Mouse (Mus musculus): ENCODE results near the gene Tuba8. TPM values are rescaled to one million over a fixed set of nuclear protein-coding genes. Genes with fewer than 3 reads are reported as not detected.

Tuba8 gene
- total RNA-seq, 2 experiments from 2014 or later: 4.9 to 6.9 TPM

DNA sequence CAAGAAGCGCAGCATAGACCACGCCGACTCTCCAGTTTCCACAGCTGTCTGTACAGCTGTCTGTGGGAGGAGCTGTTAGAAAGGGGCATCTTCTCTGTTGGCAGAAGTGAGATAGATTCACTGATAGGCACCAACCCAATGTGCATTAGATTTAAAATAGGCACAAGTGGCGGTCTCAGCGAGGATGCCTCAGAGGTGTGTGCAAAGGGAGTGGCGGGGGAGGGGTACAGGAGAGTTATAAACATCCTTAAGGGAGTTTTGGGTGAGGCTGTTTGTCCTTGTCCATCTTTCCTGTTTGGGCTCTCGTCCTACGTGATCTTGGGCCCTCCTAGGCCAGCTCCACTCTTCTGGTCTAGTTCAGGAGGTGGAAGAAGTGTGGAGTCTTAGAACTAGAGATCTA, 17.9 kb downstream of the Tuba8 start:
- DNase-seq: no peak

DNA sequence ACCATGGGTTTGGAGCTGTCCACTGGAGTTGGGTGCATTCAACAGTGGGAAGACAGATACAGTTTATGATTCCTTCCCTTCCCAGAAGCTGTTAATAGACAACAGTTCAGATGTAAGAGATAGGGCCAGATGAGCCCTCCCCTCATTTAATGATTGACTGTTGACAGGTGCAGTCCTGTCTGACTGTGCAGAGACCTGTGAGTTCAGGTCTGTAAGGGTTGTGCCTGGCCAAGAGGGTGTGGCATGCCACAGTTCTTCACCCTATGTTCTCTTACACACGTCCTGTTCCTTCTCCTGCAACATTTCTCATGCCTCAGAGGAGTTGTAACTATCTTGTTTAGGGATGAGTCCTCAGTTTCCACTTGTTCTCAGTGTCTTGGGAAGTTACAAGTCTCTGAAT, 22.2 kb downstream of the Tuba8 start:
- no peak for DNase-seq

DNA sequence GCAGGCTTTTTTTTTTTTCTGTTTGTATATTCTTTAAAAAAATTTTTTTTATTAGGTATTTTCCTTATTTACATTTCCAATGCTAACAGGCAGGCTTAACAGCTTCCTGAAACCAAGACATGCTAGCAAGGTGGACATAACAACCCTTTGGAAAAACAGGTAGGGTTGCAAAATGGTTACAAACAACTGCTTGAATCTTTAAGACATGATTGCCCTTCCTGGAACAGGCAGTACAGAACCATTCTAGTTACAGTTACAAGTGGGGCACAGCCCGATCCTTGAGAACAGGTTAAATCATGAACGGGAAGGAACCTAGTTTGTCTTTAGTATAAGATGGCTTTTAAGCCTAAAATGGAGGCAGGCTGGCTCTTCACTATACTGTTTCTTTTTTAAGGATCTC, 25.9 kb downstream of the Tuba8 start:
- DNase-seq: no peak

DNA sequence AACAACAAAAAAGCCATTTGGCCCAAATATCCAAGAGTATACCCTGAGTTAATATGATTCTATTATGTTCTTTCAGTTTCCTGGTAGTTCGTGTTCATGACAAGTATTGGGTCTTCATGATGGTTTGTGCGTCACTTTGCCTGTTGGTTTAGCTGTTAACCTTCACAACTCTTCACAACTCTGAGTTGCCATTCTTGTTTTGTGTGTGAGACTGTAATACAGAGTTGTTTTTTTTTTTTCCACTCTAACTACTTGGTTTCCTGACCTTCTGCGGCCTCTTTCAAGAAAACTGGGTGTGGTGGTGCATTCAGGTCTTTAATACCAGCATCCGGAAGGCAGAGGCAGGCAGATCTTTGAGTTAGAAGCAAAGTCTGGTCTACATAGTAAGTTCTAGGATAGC, 27.7 kb downstream of the Tuba8 start:
- DNase-seq: no peak

DNA sequence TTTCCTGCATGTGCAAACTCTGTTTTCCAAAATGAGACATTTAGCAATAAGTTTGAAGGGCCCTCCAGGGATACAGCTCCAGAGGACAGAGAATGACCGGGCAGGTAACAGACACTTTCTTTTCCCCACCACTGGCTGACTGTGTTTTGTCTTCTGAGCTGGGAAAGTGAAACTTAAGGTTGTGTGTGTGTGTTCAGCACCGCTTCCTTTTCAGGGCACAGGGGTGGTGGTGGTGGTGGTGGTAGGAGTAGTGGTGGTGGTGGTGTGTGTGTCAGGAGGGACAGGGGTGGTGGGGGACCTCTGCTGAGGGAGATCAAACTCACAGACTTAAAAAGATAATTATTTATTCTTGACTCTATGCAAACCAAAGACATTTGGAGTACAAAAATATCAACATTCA, 31.3 kb downstream of the Tuba8 start:
- no peak for DNase-seq

DNA sequence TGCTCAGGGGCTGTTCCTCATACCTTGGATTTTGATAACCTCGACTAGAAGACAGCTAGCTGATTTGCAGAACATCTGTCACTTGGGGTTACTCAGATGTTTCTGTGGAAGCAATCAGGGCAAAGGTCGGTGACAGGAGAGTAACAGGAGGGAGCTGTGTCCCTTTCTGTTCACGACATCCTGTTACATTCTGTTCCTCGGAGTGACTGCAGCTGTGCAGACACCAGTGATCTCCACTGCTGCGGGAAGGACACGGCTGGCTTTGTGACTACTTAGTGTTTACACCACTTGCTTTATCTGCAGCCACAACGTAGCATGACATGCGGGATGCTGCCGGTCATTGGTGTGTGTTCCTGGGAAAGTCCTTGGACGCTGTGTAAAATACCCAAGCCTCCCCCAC, 32.7 kb downstream of the Tuba8 start:
- no peak for DNase-seq

DNA sequence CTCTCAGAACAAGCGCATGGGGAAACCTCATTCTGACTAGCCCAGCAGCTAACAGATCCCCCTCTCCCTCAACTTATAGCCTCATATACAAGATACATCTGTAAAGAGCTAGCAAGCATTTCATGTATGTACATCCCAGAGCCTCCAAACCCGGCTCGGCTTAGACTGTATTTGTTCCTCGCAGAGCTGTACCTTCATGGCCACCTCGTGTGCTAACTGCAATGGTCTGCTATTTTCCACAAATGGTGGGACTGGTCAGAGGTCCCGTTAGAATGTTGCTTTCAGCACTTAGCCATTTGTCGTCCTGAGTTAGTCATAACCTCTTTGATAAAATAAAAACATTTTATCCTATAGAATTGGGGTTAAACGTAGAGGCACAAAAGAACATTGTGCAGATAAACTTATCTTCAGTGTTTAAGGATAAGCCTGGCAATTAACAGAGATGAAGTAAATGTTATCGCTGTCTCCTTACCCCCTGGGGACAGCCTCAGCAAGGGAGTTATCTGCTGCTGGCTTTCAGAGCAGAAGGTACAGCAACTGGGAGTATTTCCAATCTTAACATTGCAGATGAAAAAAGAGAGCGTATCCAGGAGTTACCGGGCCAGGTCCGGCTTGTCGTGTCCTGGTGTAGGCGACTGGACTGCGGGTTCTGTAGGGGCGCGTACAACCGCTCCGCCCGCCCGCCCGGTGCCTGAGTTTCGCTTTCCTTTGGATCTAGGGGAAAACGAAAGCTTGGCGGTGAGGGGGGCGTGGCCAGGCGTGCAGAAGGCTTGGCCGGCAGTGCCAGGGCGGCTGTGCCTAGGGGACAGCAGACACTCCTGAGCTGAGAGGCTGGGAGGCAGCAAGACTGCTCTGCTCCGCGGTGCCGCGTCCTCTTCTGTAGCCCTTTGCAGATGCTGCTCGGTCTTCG, 34.9 kb downstream of the Tuba8 start, which contains the start of gene Usp18:
TSS of gene Usp18 (plus strand) at position 780 of the 910 bp plus-strand sequence.
- peak; percentile 62 for DNase-seq

DNA sequence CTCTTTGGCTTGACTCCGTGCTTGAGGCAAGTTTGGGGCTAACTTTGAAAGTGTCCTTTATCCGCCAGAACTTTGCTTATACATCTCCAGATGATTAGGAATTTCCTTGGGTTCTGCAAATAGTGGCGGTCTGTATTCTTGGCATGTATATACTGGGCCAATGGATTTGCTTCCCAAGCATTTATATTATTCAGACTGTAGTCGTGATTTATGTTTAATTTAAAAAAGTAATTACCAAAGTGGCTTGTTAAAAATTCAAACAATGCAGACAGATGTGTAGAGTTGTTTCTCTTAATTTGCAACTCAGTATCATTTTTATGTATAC, 35.5 kb downstream of the Tuba8 start:
- DNase-seq: no peak

DNA sequence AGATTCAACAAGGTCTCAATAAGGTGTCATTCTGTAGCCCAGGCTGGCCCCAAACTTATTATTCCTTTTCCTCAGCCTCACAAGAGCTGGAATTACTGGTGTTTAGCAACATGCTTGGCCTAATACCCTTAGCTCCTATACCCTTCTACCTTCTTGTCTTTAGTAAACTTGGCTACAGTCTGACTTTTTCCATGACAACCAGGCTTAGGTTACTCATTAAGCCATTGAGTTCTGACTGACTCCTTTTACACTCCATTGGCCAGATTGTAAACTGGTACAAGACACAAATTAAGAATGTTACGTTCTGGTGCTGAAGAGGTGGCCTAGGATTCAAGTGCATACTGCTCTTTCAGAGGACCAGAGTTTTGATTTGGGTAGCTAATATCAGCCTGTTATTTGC, 39.9 kb downstream of the Tuba8 start:
- no peak for DNase-seq

DNA sequence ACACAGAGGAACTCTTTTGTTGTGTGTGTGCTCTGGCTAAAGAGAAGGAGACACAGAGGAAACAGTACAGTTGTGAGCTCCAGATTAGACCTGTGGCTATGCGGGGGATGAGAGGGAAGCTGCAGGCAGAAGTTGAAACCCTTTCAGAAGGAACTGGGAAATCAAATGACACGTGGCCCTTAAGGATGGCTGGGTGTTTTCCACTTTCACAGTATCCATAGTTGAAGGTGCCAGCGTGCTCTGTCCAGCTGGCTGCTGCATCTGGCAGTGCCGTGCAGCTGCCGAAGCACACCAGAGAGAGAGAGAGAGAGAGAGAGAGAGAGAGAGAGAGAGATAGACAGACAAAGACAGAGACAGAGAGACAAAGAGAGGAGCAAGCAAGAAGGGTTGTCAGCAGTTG, 40.8 kb downstream of the Tuba8 start:
- no peak for DNase-seq

DNA sequence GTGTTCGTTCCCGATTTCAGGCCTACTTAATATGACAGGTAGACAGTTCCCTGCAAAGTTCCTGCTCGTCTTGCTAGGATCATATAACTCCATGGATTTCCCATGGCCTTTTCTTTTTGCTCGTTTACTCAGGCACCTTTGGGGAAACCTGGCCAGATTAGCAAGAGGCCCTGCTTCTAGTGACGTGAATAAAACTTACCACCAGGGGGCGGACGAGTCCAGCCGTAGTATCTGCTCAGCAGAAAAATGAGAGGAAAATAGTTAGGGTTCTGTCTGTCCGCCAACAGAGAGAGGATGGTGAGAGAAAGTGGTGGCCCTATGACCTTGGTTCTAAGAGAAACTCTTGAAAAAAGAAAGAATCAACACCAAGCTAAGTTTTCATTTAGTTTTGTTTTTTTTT, 50.1 kb downstream of the Tuba8 start:
- DNase-seq: peak; percentile 67 to 73

DNA sequence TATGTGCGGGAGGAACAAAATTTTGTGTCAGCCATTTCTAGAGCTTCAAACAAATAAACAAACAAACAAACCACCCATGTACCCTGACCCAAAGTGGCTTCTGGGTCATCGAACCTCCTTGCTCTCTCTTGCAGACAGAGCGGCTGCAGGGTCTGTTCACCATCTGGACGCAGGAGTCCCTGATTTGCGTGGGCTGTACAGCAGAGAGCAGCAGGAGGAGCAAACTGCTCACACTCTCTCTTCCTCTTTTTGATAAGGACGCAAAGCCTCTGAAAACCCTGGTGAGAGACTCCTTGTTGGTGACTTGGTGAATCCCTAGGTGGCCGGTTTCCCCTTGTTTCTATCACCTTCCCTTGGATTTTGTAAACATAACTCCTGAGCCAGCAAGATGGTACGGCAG, 50.7 kb downstream of the Tuba8 start:
- DNase-seq: no peak

DNA sequence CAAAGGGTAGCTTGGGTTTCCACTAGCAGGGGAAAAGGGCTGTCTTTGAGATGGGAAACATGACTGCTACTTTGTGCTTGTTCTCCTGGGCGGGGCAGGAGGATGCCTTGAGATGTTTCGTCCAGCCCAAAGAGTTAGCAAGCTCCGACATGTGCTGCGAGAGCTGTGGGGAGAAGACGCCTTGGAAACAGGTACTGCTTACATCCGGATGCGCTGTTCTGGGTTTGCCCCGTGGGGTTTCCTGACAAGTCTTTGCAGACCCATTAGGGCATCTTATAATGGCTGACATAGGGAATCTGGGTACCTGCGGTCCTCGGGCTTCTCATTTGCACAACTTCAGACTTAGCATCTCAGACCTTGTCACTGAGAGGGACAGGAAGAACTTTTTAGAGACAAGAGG, 51.5 kb downstream of the Tuba8 start:
- no peak for DNase-seq

DNA sequence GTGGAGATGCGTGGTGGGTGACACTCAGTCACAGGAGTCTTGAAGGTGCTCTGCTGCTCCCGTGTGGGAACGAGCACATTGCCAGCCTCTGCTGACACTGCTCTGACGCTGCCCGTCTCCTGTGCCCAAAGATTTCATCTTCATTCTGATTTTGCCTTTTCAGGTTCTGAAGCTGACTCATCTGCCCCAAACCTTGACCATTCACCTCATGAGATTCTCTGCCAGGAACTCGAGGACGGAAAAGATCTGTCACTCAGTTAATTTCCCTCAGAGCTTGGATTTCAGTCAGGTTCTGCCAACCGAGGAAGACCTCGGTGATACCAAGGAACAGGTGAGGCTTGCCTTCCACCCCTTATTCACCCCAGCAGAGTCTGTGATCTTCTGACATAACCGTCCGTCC, 52.0 kb downstream of the Tuba8 start:
- DNase-seq: no peak

DNA sequence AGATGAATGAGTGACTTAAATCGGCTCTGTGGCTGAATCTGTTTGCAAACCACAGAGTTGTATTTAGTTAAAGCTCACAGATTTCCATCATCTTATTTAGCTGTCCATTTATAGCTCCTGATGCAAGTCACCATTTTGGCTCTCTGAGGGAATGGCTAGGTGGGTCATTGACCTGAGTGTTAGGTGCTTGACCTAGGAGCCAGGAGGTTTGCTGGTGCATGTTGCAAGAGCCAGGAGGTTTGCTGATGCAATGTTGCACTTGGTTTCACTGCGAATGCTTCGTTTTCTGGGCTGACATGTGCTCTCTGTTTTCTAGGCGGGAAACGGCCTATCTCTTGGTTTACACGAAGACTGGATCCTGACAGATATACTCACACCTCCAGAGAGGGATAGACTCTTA, 59.7 kb downstream of the Tuba8 start:
- DNase-seq: no peak

DNA sequence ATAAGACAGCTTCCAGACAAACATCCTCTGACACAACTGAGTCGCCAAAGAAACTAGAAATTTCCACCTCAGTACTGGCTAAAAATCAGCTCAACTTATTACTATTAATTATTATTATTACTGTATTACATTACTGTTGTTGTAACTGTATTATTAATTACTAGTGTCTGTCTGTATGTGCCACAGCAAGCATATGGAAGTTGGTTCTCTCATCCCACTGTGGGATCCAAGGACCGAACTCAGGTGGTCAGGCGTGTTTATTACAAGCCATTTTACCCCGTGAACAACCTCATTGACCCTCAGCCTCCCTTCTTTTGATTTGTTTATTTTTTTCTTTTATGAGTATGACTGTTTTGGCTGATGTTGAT, 61.2 kb downstream of the Tuba8 start:
- DNase-seq: no peak

DNA sequence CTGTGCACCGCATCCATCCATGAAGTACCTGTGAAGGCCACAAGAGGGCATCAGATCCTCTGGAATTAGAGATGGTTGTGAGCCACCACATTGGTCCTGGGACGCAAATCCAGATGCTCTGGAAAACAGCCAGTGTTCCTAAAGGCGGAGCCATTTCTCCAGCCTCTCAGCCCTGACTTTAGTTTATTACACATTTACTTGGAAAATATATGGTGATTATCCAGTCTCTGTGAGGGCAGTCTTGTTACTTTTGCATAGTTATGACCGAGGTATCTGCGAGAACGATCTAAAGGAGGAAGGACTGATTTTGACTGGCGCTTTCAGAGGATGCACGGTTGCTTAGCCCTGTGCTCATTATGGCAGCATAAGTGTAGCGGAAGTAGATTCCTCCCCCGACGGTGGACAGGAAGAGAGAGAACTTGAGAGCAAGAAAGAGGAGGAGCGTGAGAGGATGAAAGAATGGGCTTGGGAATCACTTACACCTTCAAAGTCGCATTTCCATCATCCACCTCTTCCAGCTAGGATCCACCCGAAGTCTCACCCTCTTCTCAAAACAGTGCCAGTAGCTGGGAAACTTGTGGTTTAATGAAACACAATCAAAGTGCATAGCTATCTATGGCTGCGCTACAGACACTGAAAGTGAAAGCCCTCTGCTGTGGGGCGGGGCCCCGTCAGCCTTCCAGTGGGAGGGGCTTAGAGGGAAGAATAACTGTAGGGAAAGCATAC, 61.7 kb downstream of the Tuba8 start:
- peak; percentile 64 to 79 for DNase-seq

DNA sequence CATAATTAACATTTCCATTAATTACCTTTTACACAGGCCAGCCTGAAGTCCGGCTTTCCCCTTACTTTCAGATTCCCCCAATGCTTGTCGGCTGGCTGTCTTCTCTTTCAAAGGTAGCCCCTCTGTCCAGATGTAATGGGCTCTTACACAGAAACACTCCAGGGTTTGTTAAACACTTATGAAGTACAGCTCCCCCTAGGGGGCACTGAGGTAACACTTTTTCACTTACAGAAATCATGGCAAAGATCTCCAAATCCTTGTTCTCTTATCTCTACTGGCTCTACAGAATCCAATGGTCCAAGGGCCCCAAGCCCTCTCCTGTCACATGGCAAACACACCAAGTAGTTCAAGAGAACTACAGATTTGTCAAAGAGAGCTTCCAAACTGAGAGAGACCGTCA, 63.9 kb downstream of the Tuba8 start:
- peak in 1 of 2 experiments; percentile 13 for DNase-seq

Other genes with a start within 250 kb of the Tuba8 start
- gene Mical3, start 79.7 kb upstream of the Tuba8 start, total RNA-seq (2021): 100 to 1,000 TPM in 1 of 2 experiments, 10 to 100 TPM in 1; 88.3 to 103 TPM
- 10 to 100 TPM; 11.6 to 11.9 TPM for gene Pex26, start 27.0 kb upstream of the Tuba8 start, total RNA-seq (2021)
- under 1 TPM; 0.20 to 0.47 TPM for gene Usp18, start 35.2 kb downstream of the Tuba8 start, total RNA-seq (2021)
- gene Slc6a13, start 89.5 kb downstream of the Tuba8 start, total RNA-seq (2021): 10 to 100 TPM in 1 of 2 experiments, 1 to 10 TPM in 1; 8.4 to 11.5 TPM
- gene Slc6a12, start 132.4 kb downstream of the Tuba8 start, total RNA-seq (2021): 1 to 10 TPM; 2.3 to 3.8 TPM